Mouse (Mus musculus): ENCODE data around the gene Rpe. TPM values are rescaled to one million over a fixed set of nuclear protein-coding genes. Genes with fewer than 3 reads are reported as not detected.

Gene Rpe
- 58.4 TPM for polyA plus RNA-seq (2017; shearing (Covaris generic))

DNA sequence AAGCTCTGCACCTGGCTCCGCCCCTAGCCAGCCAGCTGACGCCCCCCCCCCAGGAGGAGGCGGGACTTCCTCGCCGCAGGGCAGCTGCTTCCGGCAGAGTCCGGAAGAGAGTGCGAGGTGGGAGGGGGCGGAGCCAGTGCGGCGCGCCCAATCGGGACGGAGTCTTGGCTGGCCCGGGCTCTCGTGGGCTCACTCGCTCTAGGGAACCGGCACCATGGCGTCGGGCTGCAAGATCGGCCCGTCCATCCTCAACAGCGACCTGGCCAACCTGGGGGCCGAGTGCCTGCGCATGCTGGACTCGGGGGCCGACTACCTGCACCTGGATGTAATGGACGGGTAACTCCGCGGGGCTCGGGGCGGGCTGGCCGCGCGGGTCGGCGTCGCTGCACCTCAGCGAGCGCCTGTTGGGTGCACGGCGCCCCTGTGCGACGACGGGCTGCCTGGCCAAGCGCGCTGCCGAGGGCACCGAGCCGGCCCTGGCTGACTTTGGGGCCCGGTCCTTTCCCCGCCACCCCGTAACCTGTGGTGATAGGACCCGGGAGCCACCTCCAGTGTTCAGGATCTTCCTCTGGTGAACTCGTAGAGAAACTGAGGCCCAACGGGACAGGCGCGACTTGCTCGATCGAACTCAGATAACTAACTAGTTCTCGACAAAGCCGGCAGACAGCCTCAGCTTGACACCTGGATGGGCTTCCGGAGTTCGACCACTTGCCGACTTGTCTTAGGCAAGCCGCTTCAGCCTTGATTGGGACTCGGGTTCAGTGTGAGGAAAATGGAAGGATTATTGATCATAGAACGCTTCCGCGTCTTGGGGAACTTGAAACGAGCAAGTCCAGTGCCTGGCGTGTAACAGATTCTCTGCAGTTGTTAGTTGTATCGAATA, at the start of gene Rpe:
Gene Rpe (plus strand): TSS at position 139 of the 883 bp plus-strand sequence.

Other genes starting within 250 kb of the Rpe start
- not detected for gene Unc80, start 232.5 kb upstream of the Rpe start, polyA plus RNA-seq (2017; shearing (Covaris generic))
- gene Kansl1l, start 116.7 kb downstream of the Rpe start, polyA plus RNA-seq (2017; shearing (Covaris generic)): 12.8 TPM
- gene Acadl, start 162.4 kb downstream of the Rpe start, polyA plus RNA-seq (2017; shearing (Covaris generic)): 45.4 TPM
- not detected for gene Myl1, start 244.6 kb downstream of the Rpe start, polyA plus RNA-seq (2017; shearing (Covaris generic))